Mouse (Mus musculus) erythroid progenitor cell, adult 5-6 weeks (primary cell): ENCODE data around the gene Mbd5. TPM values are rescaled to one million over a fixed set of nuclear protein-coding genes. Genes with fewer than 3 reads are reported as not detected.
A peak's percentile ranks its signal among the peaks of the same experiment; 100 is the strongest.

Experiments used
- ATAC-seq: replicated peaks from 2 replicates; pipeline ENCODE4 v1.8.0; 2016; ENCODE audit warnings: moderate number of reproducible peaks, mild to moderate bottlenecking, moderate TSS enrichment, inconsistent platforms; ENCODE audit not compliant: poor library complexity, low FRiP score, severe bottlenecking
- total RNA-seq, 2 experiments: library from RNA; stranded (forward) in 1 of 2; stranded (reverse) in 1 of 2; fragments of 150-400 nt in 1 of 2; fragments of 186-747, 209-891 nt in 1 of 2; gene quantifications; 2 replicates each; pipeline versions ENCODE4 v1.2.3 to v1.2.4; 2015 to 2017; ENCODE audit warnings: low replicate concordance in 2 of 2

The Mbd5 gene
- 39.6 and 46.9 TPM in 2 replicates for total RNA-seq (2015; ENCODE audit: low replicate concordance)
- total RNA-seq (2017; ENCODE audit: low replicate concordance), result 15.4 and 27.1 TPM in 2 replicates

DNA sequence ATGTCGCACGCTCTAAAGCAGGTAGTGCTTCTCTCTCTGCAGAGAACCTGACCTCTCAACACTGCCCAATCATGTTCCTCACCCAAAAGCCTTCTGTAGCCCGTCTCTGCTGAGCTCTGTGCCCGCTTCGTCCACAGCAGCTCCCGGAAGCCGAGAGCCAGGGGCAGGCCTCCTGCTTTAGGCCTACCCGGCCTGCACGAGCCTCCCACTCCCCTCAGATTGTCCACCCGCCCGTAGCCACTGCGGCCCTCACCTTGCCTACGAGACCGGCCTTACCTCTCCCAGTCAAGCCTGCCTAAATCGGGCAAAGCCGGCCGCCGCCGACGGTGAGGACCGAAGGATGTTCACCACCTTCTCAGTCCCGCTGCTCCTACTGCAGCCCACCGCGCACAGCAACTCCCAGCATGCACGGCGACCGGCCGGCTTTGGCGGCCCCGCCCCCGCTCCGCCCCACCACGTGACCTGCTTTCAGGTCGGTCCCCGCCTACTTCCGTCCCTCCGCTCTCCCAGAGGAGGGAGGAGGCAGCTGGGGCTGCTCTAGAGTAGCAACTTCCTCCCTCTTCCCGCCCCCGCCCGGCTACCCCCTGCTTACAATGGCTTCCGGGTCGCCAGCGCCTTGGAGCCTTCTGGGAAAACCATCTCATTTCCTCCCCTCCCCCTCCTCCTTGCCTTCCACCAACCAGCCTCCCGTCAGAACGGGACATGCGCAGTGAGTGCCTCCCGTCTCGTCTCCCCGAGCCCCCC is at the start of gene Mbd5:
Gene Mbd5, plus strand, starts transcription at position 668 of the 744 bp plus-strand sequence.
- peak; percentile 88 for ATAC-seq

DNA sequence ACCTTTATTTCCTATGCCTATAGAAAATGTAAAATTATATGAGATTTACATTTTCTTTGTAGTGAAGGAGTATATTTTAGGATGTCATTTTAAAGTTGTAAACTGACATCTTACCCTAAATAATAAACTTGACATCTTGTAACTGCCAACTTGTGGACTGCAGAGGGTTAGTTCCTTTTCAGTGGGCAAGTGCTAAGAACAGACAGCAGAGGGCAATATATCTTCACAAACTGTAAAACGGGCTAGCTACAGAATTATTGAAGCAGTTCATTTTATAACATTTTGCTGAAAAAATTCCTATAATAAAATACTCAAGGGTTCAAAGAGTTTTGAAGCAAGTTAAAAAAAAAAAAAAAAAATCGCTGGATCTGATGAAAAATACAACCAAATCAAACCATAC is 40.4 kb upstream of the Mbd5 start:
- no peak for ATAC-seq

DNA sequence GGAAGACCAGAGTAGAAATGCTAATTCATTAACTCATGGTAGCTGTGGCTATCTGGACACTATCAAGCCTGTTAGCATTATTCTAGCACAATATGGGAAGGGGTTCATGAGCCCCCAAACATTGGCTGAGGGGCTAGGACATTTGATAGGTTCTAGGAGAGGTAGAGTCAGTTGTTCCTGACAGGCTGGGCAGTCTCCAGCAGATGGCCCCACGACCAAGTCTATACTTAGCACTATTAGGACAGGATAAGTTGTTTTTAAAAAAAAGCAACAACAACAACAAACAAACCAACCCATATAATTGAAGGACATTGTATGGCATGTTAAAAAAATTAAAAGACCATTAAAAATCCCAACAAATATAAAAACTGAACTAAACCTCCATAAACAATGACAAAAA is 35.1 kb upstream of the Mbd5 start:
- no peak for ATAC-seq

DNA sequence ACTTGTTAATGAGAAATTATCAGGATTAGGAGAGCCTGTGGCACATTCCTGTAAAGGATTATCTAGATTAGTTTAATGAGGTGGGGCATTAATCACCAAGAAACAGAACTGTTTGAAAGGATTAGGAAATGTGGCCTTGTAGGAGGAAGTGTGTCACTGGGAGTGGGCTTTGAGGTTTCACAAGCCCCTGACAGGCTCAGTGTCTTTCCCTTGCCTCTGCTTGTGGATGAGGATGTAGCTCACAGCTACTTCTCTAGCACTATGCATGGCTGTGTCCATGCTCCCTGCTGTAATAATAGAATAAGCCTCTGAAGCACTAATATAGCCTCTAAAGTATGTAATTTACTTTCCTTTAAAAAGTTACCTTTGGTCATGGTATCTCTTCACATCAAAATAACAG is 33.5 kb upstream of the Mbd5 start:
- no peak for ATAC-seq

DNA sequence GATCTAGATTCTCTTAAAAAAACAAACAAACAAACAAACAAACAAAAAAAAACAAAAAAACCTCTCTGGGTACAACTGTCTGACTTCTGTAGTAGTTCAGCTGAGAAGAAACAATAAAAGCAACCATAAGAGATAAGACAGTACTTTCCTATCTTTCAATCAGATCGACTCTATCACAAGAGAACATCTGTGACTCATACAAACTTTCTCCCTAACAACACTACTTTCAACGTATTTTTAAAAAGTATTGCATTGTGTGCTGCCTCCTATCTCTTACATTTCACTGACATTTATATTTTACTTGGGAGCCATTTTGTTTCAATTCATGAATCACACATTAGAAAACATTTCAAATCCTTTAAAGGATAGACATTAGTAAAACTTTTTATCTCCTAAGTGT is 14.2 kb upstream of the Mbd5 start:
- no peak for ATAC-seq

DNA sequence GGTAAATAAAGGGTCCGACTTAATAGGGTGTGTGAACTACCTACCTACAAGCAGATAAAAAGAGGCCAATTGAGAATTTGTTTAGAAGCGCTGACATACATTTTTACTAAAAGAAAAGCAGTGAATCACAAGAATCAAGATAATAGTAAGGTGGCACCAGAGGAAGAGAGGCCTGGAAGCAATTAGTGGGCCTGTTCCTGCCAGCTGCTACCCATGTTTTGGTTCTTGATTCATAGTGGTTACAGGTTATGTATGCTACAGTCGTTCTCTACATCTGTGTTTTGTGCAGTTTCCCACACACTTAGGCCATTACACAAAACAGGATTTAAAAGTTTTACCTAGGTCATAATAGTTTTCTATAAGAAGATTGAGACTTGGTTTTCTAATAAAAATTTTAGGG is 1.5 kb upstream of the Mbd5 start:
- no peak for ATAC-seq

DNA sequence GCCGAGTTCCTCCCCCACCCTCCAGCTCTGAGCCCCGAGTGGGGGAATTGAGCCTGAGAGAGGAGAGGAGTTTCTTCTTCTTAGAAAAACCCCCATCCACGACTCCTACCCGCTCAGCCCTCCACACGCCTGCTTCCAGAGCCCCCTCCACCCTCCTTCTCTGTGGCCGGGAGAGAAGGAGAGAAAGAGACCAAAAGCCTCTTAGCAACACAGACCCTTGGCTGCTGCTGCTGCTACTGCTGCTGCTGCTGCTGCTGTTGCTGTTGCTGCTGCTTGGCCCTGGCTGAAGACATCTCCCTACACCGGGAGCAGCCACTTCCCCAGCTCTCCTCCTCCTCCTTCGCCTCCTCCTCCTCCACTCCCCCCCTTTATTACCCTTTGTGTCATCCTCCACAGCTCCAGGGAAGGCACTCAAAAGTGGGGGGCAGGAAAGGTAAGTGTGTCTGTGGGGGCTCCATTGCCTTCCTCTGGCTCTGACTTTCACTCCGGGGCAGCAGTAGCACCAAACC is 489 bp downstream of the Mbd5 start:
- peak; percentile 28 for ATAC-seq

DNA sequence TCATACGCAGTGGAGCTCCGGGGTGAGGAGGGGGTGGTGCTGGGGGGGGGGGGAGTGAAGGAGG is 776 bp downstream of the Mbd5 start, which contains the start of gene Orc4:
Gene Orc4, minus strand, starts transcription at position 26 of the 64 bp plus-strand sequence.
- no peak for ATAC-seq

DNA sequence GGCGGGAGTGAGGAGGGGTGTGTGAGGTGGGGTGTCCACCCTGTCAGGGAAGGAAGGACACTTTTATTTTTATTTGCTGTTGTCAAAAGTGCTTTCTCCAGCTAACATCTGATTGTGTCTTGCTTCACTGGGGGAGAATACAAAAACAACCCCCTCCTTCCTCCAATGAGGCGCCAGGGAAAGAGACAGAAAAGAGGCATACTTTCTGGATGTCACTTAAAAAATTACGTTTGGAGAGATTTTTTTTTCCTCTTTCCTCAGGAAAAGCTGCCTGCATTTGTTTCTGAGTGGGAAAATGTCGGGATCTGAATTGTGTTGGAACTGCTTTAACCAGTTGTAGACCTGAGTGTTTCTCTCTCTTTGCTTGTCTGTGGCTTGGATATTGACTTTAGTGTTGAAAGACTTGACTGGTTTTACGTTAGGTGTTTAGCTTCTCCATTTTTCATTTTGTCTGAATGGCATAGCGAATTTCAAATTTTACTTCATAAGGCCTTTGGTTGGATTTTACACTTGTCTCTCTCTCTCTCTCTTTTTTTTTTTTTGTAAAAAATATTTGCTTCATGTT is 1.1 kb downstream of the Mbd5 start:
- no peak for ATAC-seq

DNA sequence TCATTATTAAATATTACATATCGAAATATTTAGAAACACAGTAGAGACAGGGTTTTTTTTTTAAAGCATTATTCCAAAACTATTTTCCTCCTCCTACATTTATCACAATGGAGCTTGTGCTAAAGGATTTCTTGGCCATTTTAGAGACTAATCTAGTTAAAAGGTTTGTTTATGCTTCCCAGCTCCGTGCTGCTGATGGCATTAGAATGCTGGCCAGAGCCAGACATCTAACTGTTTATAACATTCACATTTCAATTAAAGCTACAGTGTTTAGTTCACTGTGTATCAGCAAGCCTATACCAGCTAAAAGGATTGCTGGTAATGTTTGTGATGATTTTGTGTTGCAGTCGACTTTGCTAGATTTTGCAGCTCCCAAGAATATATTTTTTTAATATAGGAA is 7.3 kb downstream of the Mbd5 start:
- ATAC-seq, result no peak

DNA sequence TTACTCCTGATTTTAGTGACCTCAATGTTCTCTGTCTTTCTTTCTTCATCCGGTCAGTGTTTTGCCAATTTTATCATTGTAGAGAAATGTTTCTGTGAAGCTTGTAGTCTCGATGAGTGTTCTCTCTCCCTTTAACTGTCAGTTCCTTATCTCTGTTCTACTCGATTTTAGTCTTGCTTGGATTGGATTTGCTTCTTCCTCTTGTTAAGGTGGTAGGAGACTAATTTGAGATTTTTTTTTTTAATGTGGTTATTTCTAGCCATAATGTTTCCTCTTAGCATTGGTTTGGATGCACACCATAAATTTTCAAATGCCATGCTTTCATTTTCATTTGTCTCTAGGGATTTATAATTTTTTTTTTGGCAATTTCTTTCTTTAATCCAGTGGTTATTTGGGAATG is 29.6 kb downstream of the Mbd5 start:
- no peak for ATAC-seq

DNA sequence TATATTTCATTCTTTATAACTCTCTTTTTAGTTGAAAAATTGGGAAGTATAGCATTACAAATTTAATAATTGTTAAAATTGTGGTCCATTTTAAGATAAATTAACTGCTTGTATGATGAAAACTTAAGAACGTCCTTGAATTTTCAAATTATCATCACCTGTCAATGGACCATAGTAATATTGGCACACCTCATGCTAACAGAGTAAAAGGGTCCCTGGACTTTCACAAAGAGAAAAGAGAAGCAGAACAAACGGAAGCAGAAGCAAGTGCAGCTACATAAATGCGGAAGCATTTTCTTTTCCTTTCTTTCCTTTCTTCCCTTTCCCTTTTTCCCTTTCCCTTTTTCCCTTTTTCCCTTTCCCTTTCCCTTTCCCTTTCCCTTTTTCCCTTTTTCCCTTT is 41.0 kb downstream of the Mbd5 start:
- no peak for ATAC-seq

DNA sequence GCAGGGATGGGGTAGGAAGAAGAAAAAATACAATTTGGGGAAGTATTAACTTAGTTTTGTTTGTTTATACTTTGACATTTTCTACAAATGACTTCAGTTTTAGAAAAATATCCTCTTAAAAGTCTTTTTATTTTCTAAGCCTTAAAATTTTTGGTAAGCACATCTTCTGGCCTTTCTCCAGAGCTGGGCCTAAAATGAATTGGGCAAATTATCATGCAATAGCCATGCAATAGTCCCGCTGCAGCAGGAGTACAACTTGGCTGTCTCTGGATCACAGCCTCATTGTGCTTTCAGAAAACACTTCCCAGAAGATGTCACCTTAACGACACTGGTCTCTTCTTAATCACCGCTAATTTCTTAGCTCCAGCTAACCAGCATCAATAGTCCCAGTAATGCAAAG is 91.2 kb downstream of the Mbd5 start:
- no peak for ATAC-seq

DNA sequence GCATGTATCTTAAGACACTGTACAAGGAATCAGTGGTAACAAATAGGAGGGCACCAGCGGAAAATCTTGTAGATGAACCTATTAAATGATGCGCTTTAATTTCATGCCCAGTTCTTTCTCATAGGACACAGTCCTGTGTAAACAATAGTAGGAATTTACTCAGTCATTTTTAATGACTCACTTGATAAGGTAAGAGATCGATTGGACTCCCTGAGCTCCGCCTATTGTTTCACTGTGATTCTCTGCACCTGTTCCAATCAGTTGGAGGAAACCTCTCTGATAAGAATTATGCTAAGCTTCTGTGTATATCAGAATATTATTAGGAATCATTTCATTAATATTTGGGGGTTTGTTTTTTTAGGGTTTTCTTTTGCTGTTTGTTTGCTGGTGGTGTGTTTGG is 100.7 kb downstream of the Mbd5 start:
- no peak for ATAC-seq

DNA sequence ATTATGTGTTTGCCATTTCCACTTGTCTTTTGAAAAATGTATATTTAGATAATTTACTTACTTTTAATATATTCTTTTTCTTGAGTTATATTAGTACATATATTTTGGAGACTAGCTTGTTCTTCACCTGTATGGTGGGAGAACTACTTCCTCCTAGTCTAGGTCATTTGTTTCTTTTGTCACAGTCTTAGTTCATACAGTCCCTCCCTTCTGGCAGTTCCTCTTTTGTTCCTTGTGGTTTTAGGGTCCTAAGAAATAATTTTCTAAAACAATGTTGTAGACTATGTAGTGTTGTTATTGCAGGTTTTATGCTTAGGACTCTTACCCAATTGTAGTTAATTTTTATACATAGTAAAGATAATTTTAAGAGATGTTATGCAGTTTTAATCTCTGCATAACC is 118.6 kb downstream of the Mbd5 start:
- no peak for ATAC-seq

DNA sequence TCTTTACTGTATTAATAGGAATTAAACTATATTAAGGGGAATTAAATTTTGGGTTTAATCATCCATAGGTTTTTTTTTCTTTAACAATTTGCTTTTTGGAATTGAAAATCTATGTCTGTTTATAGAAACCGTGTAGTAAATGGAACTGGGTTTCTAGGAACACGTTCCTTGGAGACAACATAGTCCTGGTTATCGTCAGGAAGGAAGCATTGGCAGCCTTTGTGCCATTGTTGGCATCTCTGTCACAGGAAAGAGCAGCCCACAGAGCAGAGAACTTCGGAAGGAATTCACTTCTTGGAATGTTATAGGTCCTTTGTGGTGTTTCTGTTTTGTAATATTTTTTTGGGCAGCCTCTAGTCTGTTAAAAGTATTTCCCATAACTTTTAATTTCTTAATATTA is 135.7 kb downstream of the Mbd5 start:
- ATAC-seq, result no peak

DNA sequence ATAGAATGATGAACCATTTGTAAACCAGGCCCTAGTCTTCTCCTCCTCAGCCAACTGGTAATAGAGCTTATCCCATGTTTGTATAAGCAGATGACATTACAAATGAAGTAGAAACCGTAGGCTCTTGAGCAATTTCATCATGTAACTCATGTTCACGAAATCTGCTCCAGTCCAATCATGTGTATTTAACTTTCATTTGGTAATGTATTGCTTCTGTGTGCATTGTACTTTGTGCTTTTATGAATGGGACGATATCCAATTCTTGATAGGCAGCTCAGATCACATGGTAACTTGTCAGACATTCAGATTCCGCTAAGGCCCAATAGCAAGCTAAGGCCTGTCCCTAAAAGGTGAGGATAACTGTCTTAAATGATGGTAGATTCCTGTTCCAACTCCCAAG is 141.5 kb downstream of the Mbd5 start:
- no peak for ATAC-seq

DNA sequence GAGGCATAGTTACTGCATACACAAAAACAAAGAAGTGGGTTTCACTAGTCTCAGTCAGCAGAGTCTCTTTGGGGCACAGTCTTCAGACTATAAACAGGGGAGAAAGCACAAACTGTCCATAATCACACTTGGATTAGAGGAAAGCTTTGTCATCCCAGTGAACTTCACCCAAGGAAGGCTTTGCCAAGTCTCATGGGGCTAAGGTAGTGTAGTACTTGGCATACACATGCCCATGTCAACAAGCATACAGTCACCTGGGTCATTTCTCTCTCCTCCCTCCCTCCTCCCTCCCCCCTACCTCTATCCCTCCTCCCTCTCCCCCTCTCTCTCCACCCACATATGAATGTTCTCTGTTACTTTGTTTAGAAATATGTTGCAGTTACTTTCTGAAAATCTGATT is 147.5 kb downstream of the Mbd5 start:
- ATAC-seq, result no peak

DNA sequence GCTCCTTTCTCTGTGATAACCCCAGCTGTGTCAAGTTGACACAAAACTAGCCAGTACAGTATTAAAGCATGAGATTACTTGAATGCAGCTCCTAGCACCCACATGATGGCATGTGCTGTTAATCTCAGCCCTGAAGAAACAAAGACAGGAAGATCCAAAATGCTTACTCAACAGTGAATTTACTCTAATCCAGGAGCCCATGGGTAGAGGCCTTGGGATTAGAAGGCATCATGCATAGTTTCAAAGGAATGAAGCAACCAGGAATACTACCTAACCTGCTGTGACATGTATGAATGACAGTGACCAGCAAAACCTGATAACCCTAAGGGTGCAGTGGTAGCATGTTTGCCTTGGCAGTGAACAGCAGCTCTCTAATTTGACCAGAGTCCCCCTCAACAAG is 159.6 kb downstream of the Mbd5 start:
- ATAC-seq, result no peak

DNA sequence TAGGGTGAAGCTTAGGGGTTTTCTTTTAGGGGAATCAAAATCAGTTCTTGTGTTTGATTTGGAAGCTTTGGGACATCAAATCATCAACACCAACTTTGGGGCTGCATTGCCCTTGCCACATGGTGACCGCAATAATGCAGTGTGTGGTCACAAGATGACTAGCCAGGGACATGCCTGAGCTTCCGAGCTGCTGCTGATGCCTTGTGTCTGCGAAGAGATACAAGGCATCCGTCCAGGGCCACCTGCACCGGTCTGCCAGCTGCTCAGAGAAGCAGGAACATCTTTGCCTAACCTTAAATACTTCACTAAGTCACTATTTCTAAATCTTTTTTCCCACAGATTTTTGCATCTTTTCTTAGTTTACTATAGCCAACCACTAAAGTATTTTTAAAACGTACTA is 170.6 kb downstream of the Mbd5 start:
- ATAC-seq, result no peak

DNA sequence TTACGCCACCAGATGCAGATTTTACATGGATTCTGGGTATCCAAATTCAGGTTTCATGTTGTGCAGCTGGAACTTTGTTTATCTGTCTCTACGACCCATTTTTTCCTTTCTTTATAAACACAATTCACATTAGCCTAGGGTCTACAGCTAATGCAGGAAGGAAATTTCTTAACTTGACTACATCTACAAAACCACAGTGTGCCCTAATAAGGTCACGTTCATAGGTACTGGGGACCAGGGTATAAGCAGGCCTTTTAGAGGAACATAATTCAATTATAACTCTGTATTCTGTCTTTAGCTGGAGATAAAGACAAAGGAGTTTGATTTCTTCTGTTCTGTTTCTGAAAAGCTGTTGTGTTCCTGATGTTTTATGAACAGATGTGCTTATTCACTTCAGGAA is 172.3 kb downstream of the Mbd5 start:
- ATAC-seq, result no peak

DNA sequence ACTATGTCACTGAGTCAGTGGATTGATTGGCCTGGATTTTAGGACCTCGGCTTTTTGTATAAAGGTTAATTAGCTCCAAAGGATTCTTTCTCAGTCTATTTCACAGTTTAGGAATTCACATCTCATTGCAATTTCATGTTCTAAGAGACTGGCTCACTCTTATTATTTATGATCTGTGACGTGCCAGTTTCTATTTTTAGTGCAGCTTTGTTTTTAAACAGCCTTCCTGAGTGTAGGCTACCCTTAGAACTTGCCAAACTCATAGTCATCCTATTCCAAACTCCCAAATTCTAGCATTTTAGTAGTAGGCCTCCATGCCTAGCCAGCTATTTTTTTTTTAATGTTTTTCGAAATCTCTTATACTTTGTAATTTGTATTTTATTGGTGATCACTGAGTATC is 192.9 kb downstream of the Mbd5 start:
- no peak for ATAC-seq
